Mouse (Mus musculus) lung, embryonic 16.5 days (tissue): ENCODE measurements around the gene D930020B18Rik. TPM values are rescaled to one million over a fixed set of nuclear protein-coding genes. Genes with fewer than 3 reads are reported as not detected.

Source experiments
- ATAC-seq: fragments of 200-750 bp; cut with Nextera tagmentation; 2 replicates; pipeline ENCODE4 v1.8.0; 2017; ENCODE audit warnings: low read depth, mild to moderate bottlenecking, moderate library complexity
- H3K27ac ChIP-seq: fragments of 300-500 bp; sonication (generic); 2 replicates; pipeline ENCODE4 v1.5.1; 2014; ENCODE audit warnings: mild to moderate bottlenecking, control low read depth, low read length
- H3K27me3 ChIP-seq: fragments of 300-500 bp; sonication (generic); 2 replicates; pipeline ENCODE4 v1.6.1; 2014; ENCODE audit warnings: low read depth, low read length, mixed read lengths; ENCODE audit not compliant: control insufficient read depth, insufficient read depth
- H3K36me3 ChIP-seq: fragments of 300-500 bp; sonication (generic); 2 replicates; pipeline ENCODE4 v1.6.1; 2014; ENCODE audit warnings: low read length; ENCODE audit not compliant: control insufficient read depth, insufficient read depth
- H3K4me1 ChIP-seq: fragments of 300-500 bp; sonication (generic); replicated peaks from 2 replicates; pipeline ENCODE4 v1.6.1; 2014; ENCODE audit warnings: low read length, mixed read lengths; ENCODE audit not compliant: control insufficient read depth, insufficient read depth
- H3K4me2 ChIP-seq: fragments of 300-500 bp; sonication (generic); 2 replicates; pipeline ENCODE4 v1.6.1; 2014; ENCODE audit warnings: low read depth, low read length, control low read depth
- H3K4me3 ChIP-seq: fragments of 300-500 bp; sonication (generic); 2 replicates; pipeline ENCODE4 v1.5.1; 2014; ENCODE audit warnings: mild to moderate bottlenecking, low read length, control low read depth
- H3K9ac ChIP-seq: fragments of 300-500 bp; sonication (generic); 2 replicates; pipeline ENCODE4 v1.6.1; 2014; ENCODE audit warnings: low read length, control low read depth
- H3K9me3 ChIP-seq: fragments of 300-500 bp; sonication (generic); 2 replicates; pipeline ENCODE4 v1.6.1; 2016; ENCODE audit warnings: low read length; ENCODE audit not compliant: control insufficient read depth
- WGBS: fragments of 180-500 bp; shearing (Covaris S2); extraction: QIAGEN DNeasy Blood & Tissue Kit; methylation state at CpG from one replicate; pipeline ENCODE4 v1.1.7; 2014; 5-methylcytosine and 5-hydroxymethylcytosine counted together
- polyA plus RNA-seq: library from polyadenylated mRNA; unstranded; fragments of >200 nt; fragmentation: Nextera tagmentation; extraction: Ambion mirVana; gene quantifications from 2 replicates; pipeline ENCODE4 v1.2.1, GENCODE M21; 2015

D930020B18Rik gene
- polyA plus RNA-seq, 1 experiment from 2014 or later, result 0.30 TPM

GRCm38 (mm10) chr10:121716862-121717261 is 75.5 kb downstream of the D930020B18Rik start:
- no peak overlapping the region for H3K9ac ChIP-seq
- no peak overlapping the region for H3K4me3 ChIP-seq
- ATAC-seq, result no peak
- no peaks in the 10 kb centered on the region for H3K9me3 ChIP-seq
- H3K27me3 ChIP-seq, result no peaks in the 10 kb centered on the region
- H3K4me2 ChIP-seq, result no peak overlapping the region
- no peaks in the 10 kb centered on the region for H3K4me1 ChIP-seq
- no peaks in the 10 kb centered on the region for H3K36me3 ChIP-seq
- no peak overlapping the region for H3K27ac ChIP-seq

DNA sequence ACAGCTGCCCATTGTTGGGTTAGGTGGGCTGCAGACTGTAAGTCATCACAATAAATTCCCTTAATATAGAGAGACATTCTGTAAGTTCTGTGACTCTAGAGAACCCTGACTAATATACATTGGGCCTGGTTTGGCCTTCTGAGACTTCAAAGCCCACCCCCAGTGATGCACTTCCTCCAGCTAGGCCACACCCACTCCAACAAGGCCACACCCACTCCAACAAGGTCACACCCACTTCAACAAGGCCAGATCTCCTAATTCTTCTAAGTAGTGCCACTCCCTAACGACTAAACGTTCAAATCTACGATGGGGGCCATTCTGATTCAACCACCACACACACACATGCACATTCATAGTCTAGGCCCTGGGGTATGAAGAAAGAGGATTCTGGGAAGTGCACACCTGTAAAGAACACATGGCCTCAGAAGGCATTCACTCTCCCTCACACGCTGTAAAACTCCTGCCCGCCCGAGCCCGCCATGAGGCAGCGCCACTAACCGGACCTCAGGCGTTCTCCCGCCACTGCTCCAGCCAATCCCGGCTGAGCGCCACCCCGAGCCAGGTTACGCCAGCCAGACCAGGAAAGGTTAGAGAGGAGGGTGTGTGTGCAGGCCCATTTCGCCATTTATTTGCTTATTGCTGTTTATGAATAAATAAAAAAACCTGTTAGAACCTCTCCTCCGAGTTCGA is 77.7 kb downstream of the D930020B18Rik start:
- H3K9ac ChIP-seq, result no peak overlapping the region
- no peak for ATAC-seq
- H3K4me3 ChIP-seq, result no peak overlapping the region
- no peak overlapping the region for H3K4me2 ChIP-seq
- H3K27me3 ChIP-seq, result no peaks in the 10 kb centered on the region
- no peak overlapping the region for H3K27ac ChIP-seq
- no peaks in the 10 kb centered on the region for H3K4me1 ChIP-seq
- no peaks in the 10 kb centered on the region for H3K36me3 ChIP-seq
- WGBS, result 90% methylated on average over 18 of the region's 18 CpGs
- H3K9me3 ChIP-seq, result no peaks in the 10 kb centered on the region

DNA sequence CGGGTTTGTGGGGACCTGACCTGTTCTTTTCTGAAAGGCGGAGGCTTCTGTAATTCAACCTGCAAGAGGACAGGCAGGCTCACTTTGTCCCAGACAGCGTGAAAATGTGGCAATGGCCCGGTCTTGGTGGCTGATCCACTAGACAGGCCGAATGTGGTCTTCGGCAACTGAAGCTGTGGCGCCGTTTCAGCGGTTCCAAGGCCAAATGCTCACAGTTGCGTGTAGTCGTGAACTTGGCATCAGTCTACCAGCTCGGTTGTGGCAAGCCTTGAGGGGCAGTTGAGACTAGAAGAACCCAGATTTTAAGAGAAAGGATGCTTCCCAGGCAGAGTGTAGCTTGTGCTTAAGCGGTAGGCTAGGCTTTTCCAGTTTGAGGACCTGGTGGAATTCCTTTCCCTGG is 79.3 kb downstream of the D930020B18Rik start:
- Histone ChIP-seq H3K36me3 (no peaks in the 10 kb centered on the region), H3K4me1 (no peaks in the 10 kb centered on the region), H3K9ac (no peak overlapping the region), H3K27ac (no peak overlapping the region), H3K4me2 (no peak overlapping the region), H3K27me3 (no peaks in the 10 kb centered on the region), H3K4me3 (no peak overlapping the region), H3K9me3 (no peaks in the 10 kb centered on the region)
- WGBS, result 94% methylated on average over 13 of the region's 13 CpGs
- ATAC-seq, result no peak

- H3K36me3 ChIP-seq, result no peaks in the 10 kb centered on the region
- no peak overlapping the region for H3K4me3 ChIP-seq
- no peak overlapping the region for H3K9ac ChIP-seq
- H3K27me3 ChIP-seq, result no peaks in the 10 kb centered on the region
- no peak for ATAC-seq
- H3K27ac ChIP-seq, result no peak overlapping the region
- H3K9me3 ChIP-seq, result no peaks in the 10 kb centered on the region
- H3K4me2 ChIP-seq, result no peak overlapping the region
- WGBS, result 63% methylated on average over 4 of the region's 4 CpGs
- no peaks in the 10 kb centered on the region for H3K4me1 ChIP-seq
Observed at GRCm38 (mm10) chr10:121726505-121726904, 85.1 kb downstream of the D930020B18Rik start.

DNA sequence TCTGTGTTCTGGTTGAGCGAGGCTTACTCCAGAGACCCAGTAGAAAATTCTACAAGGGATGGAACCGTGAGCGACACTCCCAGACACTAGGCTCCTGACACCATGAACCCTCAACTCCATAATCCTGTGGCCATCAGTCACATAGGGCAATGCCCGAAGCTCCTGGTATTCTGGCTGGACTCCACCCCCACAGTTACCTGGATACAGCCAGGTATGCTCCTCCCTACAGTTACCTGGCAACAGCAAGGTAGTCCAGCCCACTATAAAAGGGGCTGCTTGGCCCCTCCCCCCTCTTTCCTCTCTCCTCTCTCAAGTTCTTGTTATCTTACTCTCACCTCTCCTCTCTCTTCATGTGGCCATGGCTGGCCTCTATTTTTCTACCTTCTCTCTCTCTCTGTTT is 85.8 kb downstream of the D930020B18Rik start:
- ATAC-seq, result peak; percentile 62; the same call in 1 of the 2 replicates
- no peaks in the 10 kb centered on the region for H3K36me3 ChIP-seq
- no peak overlapping the region for H3K4me2 ChIP-seq
- H3K4me3 ChIP-seq, result no peak overlapping the region
- H3K9ac ChIP-seq, result no peak overlapping the region
- H3K9me3 ChIP-seq, result no peaks in the 10 kb centered on the region
- WGBS, result 70% methylated on average over 4 of the region's 4 CpGs
- H3K27ac ChIP-seq, result no peak overlapping the region
- no peaks in the 10 kb centered on the region for H3K27me3 ChIP-seq
- H3K4me1 ChIP-seq, result no peaks in the 10 kb centered on the region

GRCm38 (mm10) chr10:121728226-121728625 is 86.8 kb downstream of the D930020B18Rik start:
- WGBS, result 94% methylated on average over 4 of the region's 4 CpGs

DNA sequence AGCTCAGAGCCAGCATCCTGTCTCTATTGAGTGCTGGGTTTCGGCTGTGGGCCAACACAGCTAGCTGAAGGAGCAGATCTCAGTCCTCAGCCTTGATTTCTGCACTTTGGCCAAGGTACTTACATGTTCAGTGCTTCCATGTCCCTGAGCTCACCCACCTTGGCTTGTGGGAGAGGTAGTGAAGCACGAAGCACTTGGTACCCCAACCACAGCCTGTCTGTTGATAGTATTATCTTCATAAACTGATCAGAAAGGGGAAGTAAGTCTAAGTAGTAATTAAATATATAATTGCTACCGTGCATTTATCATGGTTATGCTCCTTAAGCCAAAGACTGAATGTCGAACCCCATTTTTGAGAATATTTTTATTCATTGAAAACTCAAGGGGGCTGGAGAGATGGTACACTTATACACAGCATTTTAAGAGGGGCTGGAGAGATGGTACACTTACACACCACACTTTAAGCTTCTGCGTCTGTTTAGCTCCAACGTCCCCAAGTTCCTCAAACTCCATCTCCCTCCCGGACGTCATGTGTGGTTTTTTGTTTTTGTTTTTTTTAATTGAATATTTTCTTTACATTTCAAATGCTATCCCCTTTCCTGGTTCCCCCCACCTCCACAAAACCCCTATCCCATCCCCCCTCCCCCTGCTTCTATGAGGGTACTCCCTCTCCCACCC is 89.8 kb downstream of the D930020B18Rik start:
- H3K36me3 ChIP-seq, result no peaks in the 10 kb centered on the region
- H3K4me2 ChIP-seq, result no peak overlapping the region
- no peaks in the 10 kb centered on the region for H3K27me3 ChIP-seq
- ATAC-seq, result no peak
- H3K9me3 ChIP-seq, result no peaks in the 10 kb centered on the region
- no peak overlapping the region for H3K9ac ChIP-seq
- 89% methylated on average over 8 of the region's 8 CpGs for WGBS
- no peak overlapping the region for H3K4me3 ChIP-seq
- no peaks in the 10 kb centered on the region for H3K4me1 ChIP-seq
- H3K27ac ChIP-seq, result no peak overlapping the region

More at GRCm38 (mm10) chr10:121728226-121728625, 86.8 kb downstream of the D930020B18Rik start:
- Histone ChIP-seq H3K27ac (no peak overlapping the region), H3K9ac (no peak overlapping the region), H3K27me3 (no peaks in the 10 kb centered on the region), H3K9me3 (no peaks in the 10 kb centered on the region), H3K36me3 (no peaks in the 10 kb centered on the region), H3K4me2 (no peak overlapping the region), H3K4me3 (no peak overlapping the region), H3K4me1 (no peaks in the 10 kb centered on the region)
- ATAC-seq, result no peak

DNA sequence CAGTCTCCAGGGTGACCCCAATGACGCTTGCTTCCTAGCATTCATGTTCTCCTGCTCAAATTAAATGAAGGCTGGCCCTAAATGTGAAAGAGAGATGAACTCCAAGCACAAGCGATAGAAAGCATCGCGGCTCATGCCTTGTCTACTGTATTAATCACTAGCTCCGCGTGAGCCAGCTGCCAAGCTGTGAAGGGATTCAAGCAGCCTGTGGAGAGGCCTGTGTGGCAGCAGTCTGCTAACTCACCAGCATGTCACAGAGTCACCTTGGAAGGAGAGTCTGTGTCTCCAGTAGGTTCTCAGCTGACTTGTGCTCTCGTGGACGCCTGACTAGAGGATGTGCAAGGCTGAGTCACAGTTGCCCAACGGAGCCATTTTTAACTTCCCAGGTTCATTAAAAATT is 91.2 kb downstream of the D930020B18Rik start:
- H3K36me3 ChIP-seq, result no peaks in the 10 kb centered on the region
- no peaks in the 10 kb centered on the region for H3K4me1 ChIP-seq
- WGBS, result 85% methylated on average over 9 of the region's 9 CpGs
- no peak overlapping the region for H3K4me2 ChIP-seq
- H3K27me3 ChIP-seq, result no peaks in the 10 kb centered on the region
- H3K27ac ChIP-seq, result no peak overlapping the region
- no peak overlapping the region for H3K9ac ChIP-seq
- H3K9me3 ChIP-seq, result no peaks in the 10 kb centered on the region
- H3K4me3 ChIP-seq, result no peak overlapping the region
- no peak for ATAC-seq

DNA sequence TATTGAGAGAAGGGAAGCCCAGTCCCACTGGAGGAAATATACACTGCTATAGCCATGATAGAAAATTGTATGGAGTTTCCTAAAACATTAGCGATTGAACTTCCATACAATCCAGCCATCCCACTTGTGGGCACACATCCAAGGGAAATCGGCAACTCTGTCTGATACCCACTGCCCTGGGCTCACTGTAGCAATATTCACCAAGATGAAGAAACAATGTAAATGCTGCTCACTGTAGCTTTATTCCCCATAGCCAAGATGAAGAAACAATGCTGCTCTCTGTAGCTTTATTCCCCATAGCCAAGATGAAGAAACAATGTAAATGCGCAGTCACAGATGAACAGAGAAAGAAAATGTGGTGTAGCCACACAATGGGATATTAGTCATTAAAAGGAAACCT is 95.9 kb downstream of the D930020B18Rik start:
- Histone ChIP-seq H3K27ac (no peak overlapping the region), H3K4me3 (no peak overlapping the region), H3K4me2 (no peak overlapping the region), H3K9me3 (no peaks in the 10 kb centered on the region), H3K27me3 (no peaks in the 10 kb centered on the region), H3K4me1 (peaks cover 10% of the 10 kb centered on the region; the same call in 1 of the 2 replicates), H3K36me3 (no peaks in the 10 kb centered on the region), H3K9ac (no peak overlapping the region)
- WGBS, result 86% methylated on average over 3 of the region's 3 CpGs
- ATAC-seq, result no peak
